In genomic region chr11:43643180-43643591, GRCm38 (mm10) we compare ENCODE assay signal across 9 mouse cellular contexts. TPM values are rescaled to one million over a fixed set of nuclear protein-coding genes. Genes with fewer than 3 reads are reported as not detected.
DNase-seq lines count a peak whose midpoint lies in the region; ATAC-seq lines count a peak whose summit lies in the region.
"Had no signal": no experiment of that assay in that cellular context is flagged by ENCODE, and none has a peak within 500 bp of the region (broad histone marks: within the 10 kb centered on the region; RNA-seq: fewer than 3 reads in every experiment).

No protein-coding gene starts in this region.

- 51% methylated on average over 2 of the region's 2 CpGs for WGBS in hindbrain, embryonic 11.5 days

- no peaks in the 10 kb centered on the region for H3K9me3 ChIP-seq in hindbrain, embryonic 11.5 days (ENCODE audit: control insufficient read depth, low read length)

- H3K4me3 ChIP-seq in hindbrain, embryonic 11.5 days (ENCODE audit: low read depth, low read length) = no peak overlapping the region

- no peak overlapping the region for H3K4me2 ChIP-seq in hindbrain, embryonic 11.5 days (replicated peaks; ENCODE audit: low read depth, low read length)

- 0 out of 2 replicates have a peak overlapping the region, but pooled peaks have one; percentile 9 for H3K27ac ChIP-seq in hindbrain, embryonic 11.5 days (ENCODE audit: low read depth, low read length)
- H3K27ac ChIP-seq: liver, embryonic 14.5 days had no signal

- peak; percentile 69 for ATAC-seq in hindbrain, embryonic 11.5 days (ENCODE audit: low FRiP score)
- ATAC-seq in megakaryocyte-erythroid progenitor cell, adult 5-6 weeks (replicated peaks; ENCODE audit: low FRiP score, low TSS enrichment, poor library complexity, severe bottlenecking) = peak; percentile 87

- no peak overlapping the region for H3K9ac ChIP-seq in hindbrain, embryonic 11.5 days (ENCODE audit: low read depth, low read length)
- H3K9ac ChIP-seq: liver, embryonic 14.5 days had no signal

- H3K36me3 ChIP-seq in hindbrain, embryonic 11.5 days (ENCODE audit: control insufficient read depth, insufficient read depth, low read length) = no peaks in the 10 kb centered on the region

- no peaks in the 10 kb centered on the region for H3K27me3 ChIP-seq in hindbrain, embryonic 11.5 days (ENCODE audit: control insufficient read depth, insufficient read depth, low read length)

- H3K4me1 ChIP-seq in hindbrain, embryonic 11.5 days (replicated peaks; ENCODE audit: control insufficient read depth, insufficient read depth, low read length) = peaks cover 5% of the 10 kb centered on the region; the same call in 1 of the 2 replicates

- peak; percentile 95 for DNase-seq in 3T3-L1 (ENCODE audit: low read depth, low spot score)
- peak; percentile 96 for DNase-seq in adrenal gland, postnatal 36 days
- DNase-seq in frontal cortex, adult 2 months (ENCODE audit: extremely low spot score in 1 of 2, low spot score in 1 of 2) = peak; percentile 41 to 79
- no peak for DNase-seq in hindbrain, embryonic 11.5 days (ENCODE audit: low spot score)
- DNase-seq in layer of hippocampus, adult 8-10 months (ENCODE audit: low spot score in 2 of 2) = peak; percentile 68 to 76
- peak; percentile 88 for DNase-seq in right cerebral cortex, postnatal 4 days
- DNase-seq in yolk sac, embryonic 10.5 days (ENCODE audit: low spot score) = no peak

RNA-seq across cellular contexts. Expression of gene Pwwp2a, which starts 38.6 kb away (rescaled TPM):
- total RNA-seq in adrenal gland, postnatal 36 days (2021) = 10 to 100 TPM; 32.4 to 37.3 TPM
- polyA plus RNA-seq in frontal cortex, adult 2 months (2012; rRNA removed) = 39.3 and 41.2 TPM in 2 replicates
- polyA plus RNA-seq in hindbrain, embryonic 11.5 days (2014; fragmentation: Nextera tagmentation; extraction: Ambion mirVana) = 46.2 and 47.3 TPM in 2 replicates
- 10 to 100 TPM; 65.0 to 71.6 (median 68.6) TPM for total RNA-seq in layer of hippocampus, adult 8-10 months (2022)
- 55.1 TPM in 2 replicates for total RNA-seq in megakaryocyte-erythroid progenitor cell, adult 5-6 weeks (2014; fragmentation: Nextera tagmentation)
- total RNA-seq in megakaryocyte-erythroid progenitor cell, adult 5-6 weeks (2017) = 29.4 and 36.7 TPM in 2 replicates

RNA-seq across cellular contexts. Expression of gene Fabp6, which starts 41.8 kb away (rescaled TPM):
- not detected for total RNA-seq in adrenal gland, postnatal 36 days (2021)
- not detected in 2 replicates for polyA plus RNA-seq in frontal cortex, adult 2 months (2012; rRNA removed)
- polyA plus RNA-seq in hindbrain, embryonic 11.5 days (2014; fragmentation: Nextera tagmentation; extraction: Ambion mirVana) = not detected in 2 replicates
- not detected for total RNA-seq in layer of hippocampus, adult 8-10 months (2022)
- total RNA-seq in megakaryocyte-erythroid progenitor cell, adult 5-6 weeks (2014; fragmentation: Nextera tagmentation) = not detected in 2 replicates
- not detected in 2 replicates for total RNA-seq in megakaryocyte-erythroid progenitor cell, adult 5-6 weeks (2017)
- polyA plus RNA-seq: liver, embryonic 14.5 days had no signal

RNA-seq across cellular contexts. Expression of gene 4933415A04Rik, which starts 56.3 kb away (rescaled TPM):
- total RNA-seq in adrenal gland, postnatal 36 days (2021) = 1 to 10 TPM in 1 of 2 experiments, under 1 TPM in 1; 0.36 to 1.0 TPM
- polyA plus RNA-seq in frontal cortex, adult 2 months (2012; rRNA removed) = 0.32 and 0.59 TPM in 2 replicates
- polyA plus RNA-seq in hindbrain, embryonic 11.5 days (2014; fragmentation: Nextera tagmentation; extraction: Ambion mirVana) = 8.5 and 10.4 TPM in 2 replicates
- total RNA-seq in layer of hippocampus, adult 8-10 months (2022) = 1 to 10 TPM; 1.3 to 3.0 (median 2.4) TPM
- total RNA-seq in megakaryocyte-erythroid progenitor cell, adult 5-6 weeks (2014; fragmentation: Nextera tagmentation) = not detected in 2 replicates
- not detected in 2 replicates for total RNA-seq in megakaryocyte-erythroid progenitor cell, adult 5-6 weeks (2017)

Comparison
In these comparisons a context has a peak if more than half of its experiments do, and no peak if none do; other contexts are left out.
1. DNase-seq: peak in 3T3-L1 (single experiment), adrenal gland, postnatal 36 days (2 of 2), frontal cortex, adult 2 months (2 of 2), layer of hippocampus, adult 8-10 months (2 of 2) and right cerebral cortex, postnatal 4 days (single experiment); none in hindbrain, embryonic 11.5 days (single experiment) and yolk sac, embryonic 10.5 days (single experiment).